Mouse (Mus musculus) hindbrain, embryonic 15.5 days (tissue): ENCODE data around the gene Rslcan18. TPM values are rescaled to one million over a fixed set of nuclear protein-coding genes. Genes with fewer than 3 reads are reported as not detected.
"Not testable (repeated sequence)": the region's sequence is repeated elsewhere in the genome, so short reads cannot be mapped to it uniquely, and the experiment has no call there.

Source experiments
- ATAC-seq: fragments of 200-750 bp; cut with Nextera tagmentation; 2 replicates; pipeline ENCODE4 v1.8.0; 2017; ENCODE audit warnings: low read depth, moderate number of reproducible peaks, moderate TSS enrichment; ENCODE audit not compliant: low FRiP score
- H3K27ac ChIP-seq: fragments of 300-500 bp; sonication (generic); replicated peaks from 2 replicates; pipeline ENCODE4 v1.5.1; 2015; ENCODE audit warnings: mild to moderate bottlenecking, inconsistent platforms
- H3K27me3 ChIP-seq: fragments of 300-500 bp; sonication (generic); 2 replicates; pipeline ENCODE4 v1.6.1; 2015; ENCODE audit warnings: control low read depth, inconsistent platforms
- H3K36me3 ChIP-seq: fragments of 300-500 bp; sonication (generic); 2 replicates; pipeline ENCODE4 v1.6.1; 2015; ENCODE audit warnings: control low read depth, inconsistent platforms
- H3K4me1 ChIP-seq: fragments of 300-500 bp; sonication (generic); replicated peaks from 2 replicates; pipeline ENCODE4 v1.6.1; 2015; ENCODE audit warnings: control low read depth, inconsistent platforms
- H3K4me2 ChIP-seq: fragments of 300-500 bp; sonication (generic); 2 replicates; pipeline ENCODE4 v1.6.1; 2015; ENCODE audit warnings: moderate library complexity, mild to moderate bottlenecking, inconsistent platforms
- H3K4me3 ChIP-seq: fragments of 300-500 bp; sonication (generic); 2 replicates; pipeline ENCODE4 v1.5.1; 2015; ENCODE audit warnings: mild to moderate bottlenecking, inconsistent platforms
- H3K9ac ChIP-seq: fragments of 300-500 bp; sonication (generic); 2 replicates; pipeline ENCODE4 v1.6.1; 2015; ENCODE audit warnings: inconsistent platforms
- H3K9me3 ChIP-seq: fragments of 300-500 bp; sonication (generic); 2 replicates; pipeline ENCODE4 v1.6.1; 2016; ENCODE audit warnings: control low read depth, inconsistent platforms
- whole genome bisulfite sequencing: fragments of 180-500 bp; shearing (Covaris S2); methylation state at CpG from one replicate; pipeline ENCODE4 v1.1.7; 2015; 5-methylcytosine and 5-hydroxymethylcytosine counted together
- polyA plus RNA-seq: library from polyadenylated mRNA; unstranded; fragments of >200 nt; fragmentation: Nextera tagmentation; extraction: Ambion mirVana; gene quantifications from 2 replicates; pipeline ENCODE4 v1.2.1, GENCODE M21; 2015

Rslcan18 gene
- 0.06 and 0.20 TPM in 2 replicates for polyA plus RNA-seq

DNA sequence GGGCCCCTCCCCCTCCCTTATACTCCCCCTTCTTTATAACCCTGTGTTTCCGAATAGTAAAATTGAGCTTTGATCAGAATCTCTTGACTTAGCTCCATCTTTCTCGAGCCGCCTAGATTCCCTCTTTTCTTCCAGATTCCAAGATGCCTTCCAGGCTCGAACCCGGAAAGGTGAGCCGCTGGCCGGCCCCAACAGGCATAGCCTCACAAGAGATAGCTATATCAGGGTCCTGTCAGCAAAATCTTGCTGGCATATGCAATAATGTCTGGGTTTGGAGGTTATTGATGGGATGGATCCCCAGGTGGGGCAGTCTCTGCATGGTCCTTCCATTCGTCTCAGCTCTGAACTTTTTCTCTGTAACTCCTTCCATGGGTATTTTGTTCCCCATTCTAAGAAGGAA, at the start of gene Rslcan18:
Gene Rslcan18, minus strand, starts transcription at position 101 of the 400 bp plus-strand sequence.
- H3K27ac ChIP-seq, ATAC-seq, H3K4me2 ChIP-seq, H3K9me3 ChIP-seq, H3K36me3 ChIP-seq, H3K4me3 ChIP-seq, H3K4me1 ChIP-seq, H3K9ac ChIP-seq, H3K27me3 ChIP-seq: not testable (repeated sequence)
- 92% methylated on average over 8 of the region's 8 CpGs for WGBS

DNA sequence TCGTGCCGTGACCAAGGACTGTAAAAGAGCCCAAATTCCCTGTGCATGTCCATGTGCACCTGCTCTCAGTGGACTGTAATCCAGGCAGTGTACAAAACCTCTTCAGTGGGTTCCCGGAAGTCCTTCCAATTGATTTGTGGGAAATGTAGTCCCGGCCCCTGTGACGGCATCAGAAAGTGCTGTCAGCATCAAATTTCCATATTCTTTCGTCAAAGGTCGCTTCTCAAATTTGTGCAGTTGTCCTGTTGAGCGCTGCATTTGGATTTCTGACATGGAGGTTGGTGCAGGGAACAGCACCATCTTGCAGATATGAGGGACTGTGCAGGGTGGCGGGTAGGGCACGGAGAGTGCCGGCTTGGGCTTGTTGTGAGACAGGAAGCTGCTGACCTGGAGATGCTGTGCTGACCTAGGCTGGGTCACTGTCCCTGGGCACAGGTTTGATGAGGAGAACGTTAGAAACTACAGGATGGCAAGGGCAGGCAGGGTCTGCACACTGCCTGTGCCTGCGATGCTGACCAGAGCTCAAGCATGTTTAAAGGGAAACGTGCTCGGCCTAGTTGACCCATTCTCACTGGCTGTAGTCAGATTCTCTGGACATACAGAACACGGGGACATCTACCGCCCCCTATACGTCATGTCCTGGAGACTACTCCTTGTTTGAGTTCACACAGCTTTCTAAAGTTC, 12.1 kb upstream of the Rslcan18 start:
- WGBS, result under 1% methylated on average over 18 of the region's 18 CpGs
- Histone ChIP-seq H3K27ac (peak overlapping the region; percentile 78), H3K9ac (peak overlapping the region; percentile 69), H3K4me1 (peaks cover 12% of the 10 kb centered on the region), H3K27me3 (no peaks in the 10 kb centered on the region), H3K4me2 (peak overlapping the region; percentile 76), H3K4me3 (peak overlapping the region; percentile 68), H3K9me3 (no peaks in the 10 kb centered on the region), H3K36me3 (no peaks in the 10 kb centered on the region)
- ATAC-seq, result peak; percentile 98

DNA sequence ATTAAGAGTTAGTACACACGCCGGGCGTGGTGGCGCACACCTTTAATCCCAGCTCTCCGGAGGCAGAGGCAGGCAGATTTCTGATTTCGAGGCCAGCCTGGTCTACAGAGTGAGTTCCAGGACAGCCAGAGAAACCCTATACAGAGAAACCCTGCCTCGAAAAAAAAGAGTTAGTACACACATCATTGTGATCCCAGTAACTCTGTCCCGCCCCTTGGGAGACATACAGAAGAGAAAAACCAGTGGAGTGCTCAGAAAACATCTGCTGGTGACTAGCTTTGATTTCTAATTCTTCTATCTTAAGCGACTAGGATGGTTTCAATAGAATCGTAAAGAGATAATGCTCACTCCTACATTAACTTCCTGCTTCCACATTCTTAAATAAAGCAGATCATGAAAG, 11.4 kb upstream of the Rslcan18 start:
- Histone ChIP-seq H3K4me3 (peak overlapping the region; percentile 68), H3K4me2 (peak overlapping the region; percentile 76), H3K4me1 (peaks cover 12% of the 10 kb centered on the region), H3K9ac (peak overlapping the region; percentile 69; the same call in 1 of the 2 replicates)
- H3K27ac ChIP-seq, H3K9me3 ChIP-seq, H3K36me3 ChIP-seq, H3K27me3 ChIP-seq: not testable (repeated sequence)
- 77% methylated on average over 10 of the region's 10 CpGs for WGBS
- ATAC-seq, result peak; percentile 52; the same call in 1 of the 2 replicates

DNA sequence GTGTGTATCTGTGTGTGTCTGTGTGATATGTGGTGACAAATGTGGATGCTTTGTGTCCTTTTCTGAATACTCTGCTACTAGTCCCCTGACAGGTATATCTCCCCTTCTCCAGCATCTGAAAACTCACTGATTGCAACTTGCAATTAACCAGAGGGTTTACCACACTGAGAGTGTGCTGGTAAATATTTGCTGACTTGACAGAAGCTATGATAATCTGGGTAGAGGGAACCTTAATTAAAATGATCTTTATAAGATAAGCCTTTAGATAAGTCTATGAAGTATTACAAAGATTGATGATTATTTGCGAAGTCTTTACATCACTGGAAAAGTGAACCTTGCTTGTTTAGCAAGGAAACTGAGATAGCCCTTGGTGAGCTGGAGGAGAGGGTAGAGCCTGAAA, 8.4 kb upstream of the Rslcan18 start:
- no peak overlapping the region for H3K9ac ChIP-seq
- H3K4me1 ChIP-seq, result peaks cover 12% of the 10 kb centered on the region
- no peak overlapping the region for H3K4me2 ChIP-seq
- no peaks in the 10 kb centered on the region for H3K27me3 ChIP-seq
- H3K4me3 ChIP-seq, result no peak overlapping the region
- no peaks in the 10 kb centered on the region for H3K9me3 ChIP-seq
- no peak for ATAC-seq
- 95% methylated on average over 1 of the region's 1 CpGs for WGBS
- no peak overlapping the region for H3K27ac ChIP-seq
- H3K36me3 ChIP-seq, result no peaks in the 10 kb centered on the region

DNA sequence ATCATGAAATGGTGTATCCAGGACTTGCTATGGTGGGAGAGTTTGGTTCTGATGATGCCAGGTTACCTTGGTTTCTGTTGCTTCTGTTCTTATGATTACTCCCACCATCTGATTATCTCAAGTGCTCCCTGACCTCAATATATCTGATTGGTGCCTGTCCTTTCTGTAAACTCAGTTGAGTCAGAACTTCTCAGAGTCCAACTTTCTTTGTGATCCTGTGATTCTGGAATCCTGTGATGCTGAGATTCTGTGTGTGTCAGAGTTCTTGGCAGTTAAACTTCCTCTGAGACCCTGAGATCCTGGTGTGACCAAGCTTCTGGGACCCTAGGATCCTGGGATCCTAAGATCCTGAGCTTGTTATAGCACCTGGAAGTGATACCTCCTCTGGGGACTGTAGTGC, 5.3 kb upstream of the Rslcan18 start, which contains the start of gene Zfp759:
Gene Zfp759, plus strand, starts transcription at position 301 of the 400 bp plus-strand sequence.
- H3K36me3 ChIP-seq, H3K4me2 ChIP-seq, ATAC-seq, H3K4me1 ChIP-seq, H3K9me3 ChIP-seq, H3K27me3 ChIP-seq, H3K4me3 ChIP-seq, H3K9ac ChIP-seq, H3K27ac ChIP-seq: not testable (repeated sequence)

DNA sequence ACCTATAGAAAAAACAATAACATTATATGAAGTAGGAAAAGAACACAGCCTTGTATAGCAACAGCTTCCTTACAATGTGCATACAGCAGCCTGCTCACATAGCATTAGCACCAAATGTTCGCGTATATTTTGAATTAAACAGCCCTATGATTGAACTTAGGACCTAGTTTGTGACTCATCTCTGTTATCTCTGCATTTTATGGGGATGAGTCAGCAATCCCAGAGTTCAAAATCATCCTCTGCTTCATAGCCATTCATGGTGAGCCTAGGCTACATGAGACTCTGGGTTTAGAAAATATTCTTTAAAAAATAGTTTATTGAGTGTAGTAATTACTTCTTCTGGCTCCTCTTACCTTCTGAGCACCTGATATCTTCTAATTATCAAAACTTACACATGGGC, 2.8 kb downstream of the Rslcan18 start:
- WGBS, result 94% methylated on average over 2 of the region's 2 CpGs
- H3K4me1 ChIP-seq, result 0 out of 2 replicates have a peak, but pooled peaks cover 6% of the 10 kb centered on the region
- H3K9me3 ChIP-seq, result no peaks in the 10 kb centered on the region
- no peak overlapping the region for H3K4me2 ChIP-seq
- H3K9ac ChIP-seq, result no peak overlapping the region
- H3K4me3 ChIP-seq, result no peak overlapping the region
- no peak overlapping the region for H3K27ac ChIP-seq
- no peak for ATAC-seq
- no peaks in the 10 kb centered on the region for H3K27me3 ChIP-seq
- H3K36me3 ChIP-seq, result no peaks in the 10 kb centered on the region

DNA sequence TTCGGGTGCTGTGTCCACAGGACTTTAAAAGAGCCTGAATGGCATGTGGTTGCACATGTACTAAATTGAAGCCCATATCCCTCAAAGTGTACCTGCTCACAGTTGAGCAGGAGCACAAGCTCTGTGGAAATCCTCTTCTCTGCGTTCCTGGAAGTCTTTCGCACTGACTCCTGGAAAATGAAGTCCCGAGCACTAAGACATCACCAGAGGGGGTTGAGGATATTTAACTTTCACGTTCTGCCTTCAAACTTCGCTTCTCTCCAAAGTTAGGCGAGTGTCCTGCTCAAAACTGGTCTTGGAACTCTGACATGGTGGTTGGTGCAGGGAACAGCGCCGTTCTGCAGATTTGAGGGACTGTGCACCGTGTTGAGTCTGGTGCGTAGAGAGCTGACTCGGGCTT, 4.0 kb downstream of the Rslcan18 start:
- H3K9ac ChIP-seq, result no peak overlapping the region
- no peaks in the 10 kb centered on the region for H3K9me3 ChIP-seq
- no peak for ATAC-seq
- WGBS, result 85% methylated on average over 12 of the region's 12 CpGs
- H3K4me2 ChIP-seq, result no peak overlapping the region
- no peaks in the 10 kb centered on the region for H3K27me3 ChIP-seq
- peaks cover 13% of the 10 kb centered on the region for H3K4me1 ChIP-seq
- no peak overlapping the region for H3K4me3 ChIP-seq
- H3K27ac ChIP-seq, result no peak overlapping the region
- no peaks in the 10 kb centered on the region for H3K36me3 ChIP-seq

DNA sequence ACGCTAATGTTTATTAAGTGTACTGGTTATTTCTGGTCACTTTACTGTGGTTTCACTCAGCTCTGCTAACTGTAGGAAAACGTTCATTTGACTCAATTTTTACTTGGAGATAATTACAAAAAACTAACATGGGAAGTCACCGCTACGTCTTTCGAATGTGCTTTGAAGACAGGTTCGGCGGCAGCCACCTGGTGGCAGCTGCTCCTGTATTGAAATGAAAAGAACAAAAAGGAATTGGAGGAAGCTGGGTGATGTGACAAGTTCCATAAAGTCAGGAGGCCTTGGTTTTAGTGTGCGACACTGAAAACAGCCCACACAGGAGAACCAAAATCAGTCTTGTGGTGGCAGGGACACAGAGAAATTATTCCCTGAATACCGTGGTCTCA, 7.2 kb downstream of the Rslcan18 start:
- Histone ChIP-seq H3K4me2 (peak overlapping the region; percentile 87), H3K4me1 (peaks cover 13% of the 10 kb centered on the region), H3K9me3 (no peaks in the 10 kb centered on the region), H3K36me3 (no peaks in the 10 kb centered on the region), H3K27me3 (no peaks in the 10 kb centered on the region), H3K27ac (peak overlapping the region; percentile 72), H3K4me3 (peak overlapping the region; percentile 52), H3K9ac (peak overlapping the region; percentile 25; the same call in 1 of the 2 replicates)
- WGBS, result 3% methylated on average over 9 of the region's 9 CpGs
- ATAC-seq, result peak; percentile 72

DNA sequence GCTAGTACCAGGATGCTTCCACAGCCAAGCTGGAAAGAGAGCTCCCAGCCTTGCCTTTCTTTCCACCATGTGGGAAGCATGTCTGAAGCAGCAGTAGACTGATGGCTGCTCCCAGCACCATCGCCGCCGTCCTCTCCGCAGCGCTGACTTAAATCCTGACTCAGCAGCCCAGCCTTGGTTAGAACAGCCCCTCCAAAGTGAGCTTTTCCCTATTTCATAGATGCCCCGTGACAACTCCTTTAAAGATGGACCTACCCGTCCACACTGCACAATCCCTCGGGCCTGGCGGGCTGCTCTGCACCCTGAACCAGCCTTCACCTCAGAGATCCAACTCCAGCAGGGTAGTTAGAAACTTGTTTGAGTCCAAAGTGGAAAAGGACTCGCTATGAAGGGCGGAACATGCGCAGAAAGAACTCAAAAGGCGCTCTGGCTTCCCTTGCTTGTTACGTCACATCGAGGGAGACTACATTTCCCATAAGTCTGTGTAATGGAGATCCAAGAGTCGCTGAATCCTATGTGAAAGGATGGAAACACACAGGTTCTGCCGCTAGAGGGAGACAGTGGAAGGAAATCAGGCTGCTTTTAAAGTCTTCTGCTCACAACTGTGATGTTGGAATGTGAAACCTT, 7.8 kb downstream of the Rslcan18 start, which contains the start of gene Gm28557:
Gene Gm28557, minus strand, starts transcription at position 411 of the 627 bp plus-strand sequence.
- H3K27ac ChIP-seq, result peak within 1 kb of the TSS; percentile 72
- peak within 1 kb of the TSS; percentile 87 for H3K4me2 ChIP-seq
- no peaks in the 10 kb centered on the region for H3K9me3 ChIP-seq
- peak within 1 kb of the TSS; percentile 45 for H3K9ac ChIP-seq
- ATAC-seq, result peak; percentile 99
- H3K27me3 ChIP-seq, result no peaks in the 10 kb centered on the region
- H3K4me3 ChIP-seq, result peak within 1 kb of the TSS; percentile 52
- H3K36me3 ChIP-seq, result no peaks in the 10 kb centered on the region
- H3K4me1 ChIP-seq, result peaks cover 13% of the 10 kb centered on the region
- WGBS, result under 1% methylated on average over 17 of the region's 17 CpGs

DNA sequence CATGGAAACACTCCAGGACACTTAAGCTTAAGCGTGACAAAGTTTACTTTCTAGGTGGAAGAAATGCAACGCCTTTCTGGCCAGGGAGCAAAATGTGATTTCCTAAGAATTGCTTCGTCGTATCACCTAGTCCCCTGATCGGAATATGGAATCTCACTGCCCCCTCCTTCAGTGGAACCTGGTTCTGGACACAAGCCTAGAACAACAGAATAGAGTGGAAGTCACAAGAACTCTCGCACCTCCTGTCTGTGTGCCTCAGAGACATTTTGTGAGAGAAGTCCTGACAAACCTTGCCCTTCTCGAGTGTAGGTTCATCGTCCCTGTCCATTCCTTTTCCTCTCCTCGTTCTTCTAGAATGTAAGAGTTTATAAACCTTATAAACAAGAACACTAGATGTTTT, 8.4 kb downstream of the Rslcan18 start:
- Histone ChIP-seq H3K36me3 (no peaks in the 10 kb centered on the region), H3K4me2 (peak overlapping the region; percentile 87), H3K4me3 (peak overlapping the region; percentile 52), H3K9ac (peak overlapping the region; percentile 45), H3K27me3 (no peaks in the 10 kb centered on the region), H3K27ac (peak overlapping the region; percentile 69), H3K4me1 (peaks cover 13% of the 10 kb centered on the region), H3K9me3 (no peaks in the 10 kb centered on the region)
- 72% methylated on average over 9 of the region's 9 CpGs for WGBS
- ATAC-seq, result no peak

DNA sequence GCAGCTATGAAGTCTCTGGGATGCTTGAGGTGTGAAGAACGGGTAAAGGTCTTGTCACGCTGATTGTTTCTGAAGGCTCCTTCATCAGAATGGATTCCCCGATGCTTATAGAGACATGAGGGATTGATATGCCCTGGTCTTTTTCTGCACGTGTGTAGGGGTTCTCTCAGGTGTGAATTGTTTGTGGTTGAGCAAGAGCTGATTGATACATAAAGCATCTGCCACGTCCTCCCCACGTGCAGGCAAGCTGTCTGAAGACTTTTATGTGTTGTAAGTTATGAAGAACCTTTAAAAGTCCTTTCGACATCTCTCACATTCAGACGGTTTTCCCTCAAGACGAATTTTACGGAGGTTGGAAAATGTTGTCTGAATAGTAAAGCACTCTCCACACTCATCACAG, 18.2 kb downstream of the Rslcan18 start, which contains the start of gene Zfp708:
Gene Zfp708, minus strand, starts transcription at position 101 of the 400 bp plus-strand sequence.
- no peak within 1 kb of the TSS for H3K4me2 ChIP-seq
- no peak for ATAC-seq
- H3K9me3 ChIP-seq, result no peaks in the 10 kb centered on the region
- WGBS, result 92% methylated on average over 10 of the region's 10 CpGs
- no peak within 1 kb of the TSS for H3K4me3 ChIP-seq
- H3K27me3 ChIP-seq, result no peaks in the 10 kb centered on the region
- H3K9ac ChIP-seq, result no peak within 1 kb of the TSS
- H3K27ac ChIP-seq, result no peak within 1 kb of the TSS
- H3K36me3 ChIP-seq, result no peaks in the 10 kb centered on the region
- no peaks in the 10 kb centered on the region for H3K4me1 ChIP-seq

DNA sequence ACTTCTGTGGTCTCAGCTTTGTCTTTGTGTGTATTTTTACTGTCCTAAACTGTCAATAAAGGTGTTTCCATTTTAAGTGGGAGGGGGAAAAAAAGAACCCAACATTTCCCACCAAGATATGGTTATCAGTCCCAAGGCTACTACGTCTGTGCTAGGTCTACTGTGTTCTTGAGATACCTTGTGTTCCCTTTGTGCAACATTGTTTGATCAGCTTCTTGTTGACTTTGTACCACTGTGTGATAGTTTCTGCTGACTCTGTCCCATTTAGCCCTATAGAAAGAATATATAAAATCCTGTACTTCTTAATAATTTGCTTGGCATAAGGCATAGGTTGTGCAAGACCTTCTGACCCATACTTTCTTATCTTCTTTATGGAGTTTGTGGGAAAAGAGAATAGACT, 25.9 kb downstream of the Rslcan18 start:
- no peak for ATAC-seq
- Histone ChIP-seq H3K4me2 (no peak overlapping the region), H3K36me3 (no peaks in the 10 kb centered on the region), H3K27me3 (no peaks in the 10 kb centered on the region), H3K4me1 (no peaks in the 10 kb centered on the region), H3K27ac (no peak overlapping the region), H3K4me3 (no peak overlapping the region), H3K9ac (no peak overlapping the region), H3K9me3 (no peaks in the 10 kb centered on the region)
- WGBS, result 90% methylated on average over 1 of the region's 1 CpGs
